Mouse (Mus musculus) ES-E14 (cell line): ENCODE results near the gene 1700030K09Rik. TPM values are rescaled to one million over a fixed set of nuclear protein-coding genes. Genes with fewer than 3 reads are reported as not detected.

Experiments used
- DNase-seq: peaks from one replicate; pipeline ENCODE4 v3.0.0-alpha.2; 2013; ENCODE audit warnings: low read depth, low spot score
- H3K27ac ChIP-seq: 2 replicates; pipeline ENCODE4 v1.5.1; 2012; ENCODE audit warnings: low read depth, mild to moderate bottlenecking, low read length, moderate library complexity, mixed read lengths; ENCODE audit not compliant: poor library complexity, insufficient read depth, severe bottlenecking
- H3K36me3 ChIP-seq: 2 replicates; pipeline ENCODE4 v1.6.1; 2012; ENCODE audit warnings: mild to moderate bottlenecking, low read length, moderate library complexity, mixed read lengths; ENCODE audit not compliant: control insufficient read depth, poor library complexity, insufficient read depth, severe bottlenecking
- H3K4me1 ChIP-seq, 2 experiments: fragments of 150-350 bp in 1 of 2; sonication (generic) in 1 of 2; 2 replicates each; pipeline ENCODE4 v1.6.1; 2012; ENCODE audit warnings: low read length in 2 of 2, mild to moderate bottlenecking in 1 of 2, mixed read lengths in 1 of 2; ENCODE audit not compliant: control insufficient read depth in 2 of 2, insufficient read depth in 2 of 2, poor library complexity in 1 of 2
- H3K4me3 ChIP-seq, 2 experiments: fragments of 150-350 bp in 1 of 2; sonication (generic) in 1 of 2; 2 replicates each; pipeline ENCODE4 v1.5.1; 2012; ENCODE audit warnings: low read length in 2 of 2, low read depth in 1 of 2, mild to moderate bottlenecking in 1 of 2, mixed read lengths in 1 of 2; ENCODE audit not compliant: insufficient read depth in 1 of 2, poor library complexity in 1 of 2, severe bottlenecking in 1 of 2
- H3K9ac ChIP-seq: 2 replicates; pipeline ENCODE4 v1.6.1; 2012; ENCODE audit warnings: low read depth, mild to moderate bottlenecking, low read length, mixed read lengths; ENCODE audit not compliant: poor library complexity, insufficient read depth, severe bottlenecking
- H3K9me3 ChIP-seq: fragments of 150-350 bp; sonication (generic); 2 replicates; pipeline ENCODE4 v1.6.1; 2012; ENCODE audit warnings: low read depth, mild to moderate bottlenecking, low read length; ENCODE audit not compliant: control insufficient read depth, insufficient read depth
- CHD2 ChIP-seq: IDR thresholded peaks from 2 replicates; pipeline ENCODE4 v1.6.1; 2014; ENCODE audit warnings: mild to moderate bottlenecking, low read depth, low read length, inconsistent platforms
- HCFC1 ChIP-seq: IDR thresholded peaks from 2 replicates; pipeline ENCODE4 v1.6.1; 2012; ENCODE audit warnings: low read length, inconsistent platforms, borderline replicate concordance; ENCODE audit not compliant: insufficient read depth
- MAFK ChIP-seq: IDR thresholded peaks from 2 replicates; pipeline ENCODE4 v1.6.1; 2014; ENCODE audit warnings: mild to moderate bottlenecking, low read depth, low read length, inconsistent platforms; ENCODE audit not compliant: insufficient read depth
- ZC3H11A ChIP-seq: IDR thresholded peaks from 2 replicates; pipeline ENCODE4 v1.6.1; 2012; ENCODE audit warnings: low read depth, mild to moderate bottlenecking, inconsistent platforms, low read length, borderline replicate concordance
- ZNF384 ChIP-seq: IDR thresholded peaks from 2 replicates; pipeline ENCODE4 v1.6.1; 2012; ENCODE audit warnings: low read depth, low read length, inconsistent platforms
- in situ Hi-C, 2 experiments: fragments of 600-800 bp; cut with MboI; formaldehyde crosslinking; loops; one replicate each; pipeline ENCODE4 v1.15.1; 2025; ENCODE audit warnings: low sequenced_read_pairs in 2 of 2, inconsistent platforms in 1 of 2; ENCODE audit not compliant: unreplicated experiment in 2 of 2
- total RNA-seq: library from RNA; depleted of rRNA; stranded (reverse); fragments of 300-350 nt; gene quantifications from 2 replicates; pipeline ENCODE4 v1.2.3, GENCODE M21; 2012

Gene 1700030K09Rik
- total RNA-seq, 1 experiment: 9.0 TPM

DNA sequence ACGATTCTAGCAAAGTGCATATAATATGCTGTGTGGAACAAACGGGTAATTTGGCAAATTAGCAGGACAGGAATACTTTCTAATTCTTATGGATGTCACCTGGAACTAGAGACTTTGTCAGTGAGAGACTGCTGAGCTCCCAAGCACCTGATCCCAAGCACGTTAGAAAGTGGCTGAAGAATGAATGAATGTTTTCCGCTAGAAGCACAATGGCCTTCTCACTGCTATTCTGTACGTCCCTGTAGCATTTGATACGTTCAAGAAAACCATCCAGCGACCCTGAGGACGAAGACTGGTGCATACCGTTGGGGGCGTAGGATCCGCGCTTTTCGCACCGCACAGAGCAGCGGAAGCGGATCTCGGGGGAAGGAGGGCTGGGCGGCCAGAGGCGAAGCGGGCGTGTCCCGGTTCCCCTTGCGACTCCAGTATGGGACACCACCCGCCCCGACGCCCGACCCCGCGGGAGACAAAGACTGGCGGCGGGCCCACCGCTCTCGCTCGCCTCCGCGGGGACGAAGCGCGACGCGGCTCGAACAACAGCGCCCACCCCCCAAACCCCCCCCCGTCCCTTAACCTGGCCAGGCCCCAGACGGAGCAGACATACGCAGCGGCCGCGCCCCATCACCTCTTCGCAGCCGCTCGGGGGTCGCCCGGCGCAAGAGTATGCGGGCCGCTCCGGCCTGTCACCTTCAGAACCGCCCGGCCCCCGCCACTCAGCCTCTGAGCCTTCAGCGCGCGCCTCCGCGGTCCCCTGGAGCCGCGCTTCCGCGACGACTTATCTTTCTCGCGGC lies 22.9 kb upstream of the 1700030K09Rik start:
- in situ Hi-C loops: no loop called here
- TF ChIP-seq CHD2 (no peak), HCFC1 (no peak), MAFK (no peak)
- peaks cover 3% of the 10 kb centered on the region; the same call in 1 of the 2 replicates for H3K36me3 ChIP-seq
- peak overlapping the region; percentile 94 for H3K9ac ChIP-seq
- H3K27ac ChIP-seq: peak overlapping the region; percentile 75
- no peaks in the 10 kb centered on the region for H3K9me3 ChIP-seq
- peak overlapping the region; percentile 93 to 94 for H3K4me3 ChIP-seq
- peaks cover 2 to 17% of the 10 kb centered on the region in 2 experiments; a peak in 2 of 4 replicates for H3K4me1 ChIP-seq
- no peak for DNase-seq

- Histone ChIP-seq H3K36me3 (peaks cover 3% of the 10 kb centered on the region; the same call in 1 of the 2 replicates), H3K4me1 (peaks cover 2 to 12% of the 10 kb centered on the region in 2 experiments; a peak in 2 of 4 replicates), H3K9me3 (no peaks in the 10 kb centered on the region), H3K9ac (peak within 1 kb of the TSS; percentile 94), H3K27ac (peak within 1 kb of the TSS; percentile 75), H3K4me3 (peak within 1 kb of the TSS; percentile 93 to 94)
- DNase-seq: peak; percentile 99
- in situ Hi-C loops: no loop called here
- TF ChIP-seq CHD2: no peak
- peak; percentile 72 for TF ChIP-seq HCFC1
Observed at GRCm38 (mm10) chr8:72421362-72422335, 22.0 kb upstream of the 1700030K09Rik start, which contains the start of gene Eps15l1. TSS of gene Eps15l1 (minus strand) at chr8:72421460.

DNA sequence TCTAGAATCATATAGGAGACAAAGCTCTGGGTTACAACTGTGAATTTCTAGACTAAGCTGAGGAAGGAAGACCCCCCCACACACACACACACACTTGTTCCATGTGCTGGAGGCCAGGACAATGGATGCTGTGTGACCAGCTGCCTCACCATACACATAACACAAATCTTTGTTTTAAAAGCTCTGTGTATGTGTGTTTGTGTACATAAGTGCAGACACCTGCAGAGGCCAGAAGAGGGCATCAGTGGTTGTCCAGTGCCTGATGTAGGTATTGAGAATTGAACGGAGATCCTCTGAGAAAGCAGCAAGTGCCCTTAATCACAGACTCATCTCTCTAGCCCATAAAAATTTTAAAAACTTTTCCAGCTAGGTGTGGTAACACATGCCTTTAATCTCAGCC lies 20.8 kb upstream of the 1700030K09Rik start:
- no peak overlapping the region for H3K27ac ChIP-seq
- DNase-seq: no peak
- H3K36me3 ChIP-seq: peaks cover 3% of the 10 kb centered on the region; the same call in 1 of the 2 replicates
- H3K9ac ChIP-seq: no peak overlapping the region
- H3K4me3 ChIP-seq: no peak overlapping the region
- peaks cover 2 to 4% of the 10 kb centered on the region in 2 experiments; a peak in 2 of 4 replicates for H3K4me1 ChIP-seq
- H3K9me3 ChIP-seq: no peaks in the 10 kb centered on the region
- TF ChIP-seq HCFC1 (no peak), ZNF384 (no peak), ZC3H11A (no peak), MAFK (no peak), CHD2 (no peak)
- in situ Hi-C loops: no loop called here

- in situ Hi-C loops: no loop called here
- Histone ChIP-seq H3K4me3 (peak overlapping the region in 1 of 2 experiments; percentile 41; a peak in 1 of 4 replicates), H3K27ac (no peak overlapping the region), H3K9ac (no peak overlapping the region), H3K9me3 (no peaks in the 10 kb centered on the region), H3K36me3 (no peaks in the 10 kb centered on the region), H3K4me1 (peaks cover 0 to under 1% of the 10 kb centered on the region in 2 experiments; a peak in 1 of 4 replicates)
- TF ChIP-seq MAFK (no peak), HCFC1 (no peak), CHD2 (no peak), ZNF384 (no peak), ZC3H11A (no peak)
- DNase-seq: no peak
Observed at GRCm38 (mm10) chr8:72429676-72430075, 14.0 kb upstream of the 1700030K09Rik start.
